Mouse (Mus musculus): ENCODE measurements around the gene Stard13. TPM values are rescaled to one million over a fixed set of nuclear protein-coding genes. Genes with fewer than 3 reads are reported as not detected.

Gene Stard13
- total RNA-seq, 2 experiments from 2014 or later = 16.9 to 17.0 TPM

- DNase-seq (ENCODE audit: low spot score in 2 of 2) = no peak
Observed at GRCm38 (mm10) chr5:151024483-151024882, 209.2 kb downstream of the Stard13 start.

- peak in 1 of 2 experiments; percentile 37 for DNase-seq (ENCODE audit: low spot score in 2 of 2)
Observed at GRCm38 (mm10) chr5:151023461-151023860, 210.2 kb downstream of the Stard13 start.

GRCm38 (mm10) chr5:151022939-151023338 lies 210.7 kb downstream of the Stard13 start:
- no peak for DNase-seq (ENCODE audit: low spot score in 2 of 2)

GRCm38 (mm10) chr5:151022026-151022425 lies 211.6 kb downstream of the Stard13 start:
- DNase-seq (ENCODE audit: low spot score in 2 of 2) = no peak

- DNase-seq (ENCODE audit: low spot score in 2 of 2) = no peak
Observed at GRCm38 (mm10) chr5:151020831-151021230, 212.8 kb downstream of the Stard13 start.

GRCm38 (mm10) chr5:151020031-151020820 lies 213.4 kb downstream of the Stard13 start:
- no peak for DNase-seq (ENCODE audit: low spot score in 2 of 2)

- DNase-seq (ENCODE audit: low spot score in 2 of 2) = no peak
Observed at GRCm38 (mm10) chr5:151018959-151019358, 214.7 kb downstream of the Stard13 start.

GRCm38 (mm10) chr5:151018450-151018849 lies 215.2 kb downstream of the Stard13 start:
- DNase-seq (ENCODE audit: low spot score in 2 of 2) = no peak

- DNase-seq (ENCODE audit: low spot score in 2 of 2) = no peak
Observed at GRCm38 (mm10) chr5:151004216-151004755, 229.3 kb downstream of the Stard13 start.

- DNase-seq (ENCODE audit: low spot score in 2 of 2) = no peak
Observed at GRCm38 (mm10) chr5:151002051-151002450, 231.6 kb downstream of the Stard13 start.

GRCm38 (mm10) chr5:151001111-151001510 lies 232.5 kb downstream of the Stard13 start:
- DNase-seq (ENCODE audit: low spot score in 2 of 2) = no peak

- DNase-seq (ENCODE audit: low spot score in 2 of 2) = no peak
Observed at GRCm38 (mm10) chr5:150996586-150996985, 237.1 kb downstream of the Stard13 start.

- no peak for DNase-seq (ENCODE audit: low spot score in 2 of 2)
Observed at GRCm38 (mm10) chr5:150994096-150994495, 239.5 kb downstream of the Stard13 start.

Other genes with a start within 250 kb of the Stard13 start
- not detected for gene Gm42906, start 194.3 kb upstream of the Stard13 start, total RNA-seq (2021)